Mouse (Mus musculus) ES-E14 (cell line): ENCODE measurements at regions not wholly inside any gene's neighbourhood (a gene's known extent, or its start where the extent isn't known, plus 50 kb on each side); places are given as distances from the start of the nearest gene placed in this dataset.

Experiments
- CHD2 ChIP-seq: IDR thresholded peaks from 2 replicates; pipeline ENCODE4 v1.6.1; 2014; ENCODE audit warnings: mild to moderate bottlenecking, low read depth, low read length, inconsistent platforms
- ZC3H11A ChIP-seq: IDR thresholded peaks from 2 replicates; pipeline ENCODE4 v1.6.1; 2012; ENCODE audit warnings: low read depth, mild to moderate bottlenecking, inconsistent platforms, low read length, borderline replicate concordance

GRCm38 (mm10) chr8:126682817-126683554, 89.2 kb upstream of the Irf2bp2 start:
- no peak for TF ChIP-seq CHD2
- no peak for TF ChIP-seq ZC3H11A
